Mouse (Mus musculus) liver, embryonic 13.5 days (tissue): ENCODE measurements around the gene Neu1. TPM values are rescaled to one million over a fixed set of nuclear protein-coding genes. Genes with fewer than 3 reads are reported as not detected.
"Not testable (repeated sequence)": the region's sequence is repeated elsewhere in the genome, so short reads cannot be mapped to it uniquely, and the experiment has no call there.

ENCODE experiments used
- ATAC-seq: fragments of 200-750 bp; cut with Nextera tagmentation; 2 replicates; pipeline ENCODE4 v1.8.0; 2017; ENCODE audit warnings: low read depth, mild to moderate bottlenecking, moderate number of reproducible peaks, moderate library complexity
- DNase-seq: peaks from one replicate; pipeline ENCODE4 v3.0.0; 2022
- H3K27ac ChIP-seq: fragments of 300-500 bp; sonication (generic); 2 replicates; pipeline ENCODE4 v1.5.1; 2015; ENCODE audit warnings: moderate library complexity, mild to moderate bottlenecking, inconsistent platforms
- H3K27me3 ChIP-seq: fragments of 300-500 bp; sonication (generic); 2 replicates; pipeline ENCODE4 v1.6.1; 2015; ENCODE audit warnings: mild to moderate bottlenecking, inconsistent platforms
- H3K36me3 ChIP-seq: fragments of 300-500 bp; sonication (generic); 2 replicates; pipeline ENCODE4 v1.6.1; 2015; ENCODE audit warnings: mild to moderate bottlenecking, inconsistent platforms
- H3K4me1 ChIP-seq: fragments of 300-500 bp; sonication (generic); replicated peaks from 2 replicates; pipeline ENCODE4 v1.6.1; 2015; ENCODE audit warnings: inconsistent platforms
- H3K4me2 ChIP-seq: fragments of 300-500 bp; sonication (generic); 2 replicates; pipeline ENCODE4 v1.6.1; 2015; ENCODE audit warnings: inconsistent platforms, mild to moderate bottlenecking, moderate library complexity
- H3K4me3 ChIP-seq: fragments of 300-500 bp; sonication (generic); replicated peaks from 2 replicates; pipeline ENCODE4 v1.5.1; 2015; ENCODE audit warnings: mild to moderate bottlenecking, inconsistent platforms
- H3K9ac ChIP-seq: fragments of 300-500 bp; sonication (generic); 2 replicates; pipeline ENCODE4 v1.6.1; 2015; ENCODE audit warnings: mild to moderate bottlenecking, inconsistent platforms
- H3K9me3 ChIP-seq: fragments of 300-500 bp; sonication (generic); replicated peaks from 2 replicates; pipeline ENCODE4 v1.6.1; 2016; ENCODE audit warnings: inconsistent platforms
- WGBS: fragments of 180-500 bp; shearing (Covaris S2); methylation state at CpG from one replicate; pipeline ENCODE4 v1.1.7; 2015; ENCODE audit not compliant: insufficient replicate concordance; 5-methylcytosine and 5-hydroxymethylcytosine counted together
- polyA plus RNA-seq: library from polyadenylated mRNA; unstranded; fragments of >200 nt; fragmentation: Nextera tagmentation; extraction: Ambion mirVana; gene quantifications from 2 replicates; pipeline ENCODE4 v1.2.1, GENCODE M21; 2015

The Neu1 gene
- polyA plus RNA-seq, 1 experiment from 2014 or later, result 14.2 TPM

- not testable (repeated sequence) for ATAC-seq, H3K9ac ChIP-seq, H3K27ac ChIP-seq, H3K9me3 ChIP-seq, H3K36me3 ChIP-seq, DNase-seq
- H3K4me1 ChIP-seq, result peaks cover 15% of the 10 kb centered on the region
- H3K4me2 ChIP-seq, result peak overlapping the region; percentile 85
- 3% methylated on average over 33 of the region's 47 CpGs for WGBS
- H3K27me3 ChIP-seq, result peaks cover 71% of the 10 kb centered on the region
- peak overlapping the region; percentile 58 for H3K4me3 ChIP-seq
These were observed 27.7 kb downstream of the Neu1 start for GRCm38 (mm10) chr17:34958734-34959129.

GRCm38 (mm10) chr17:34959130-34959778, 28.2 kb downstream of the Neu1 start, which contains the start of gene Hspa1b:
TSS of gene Hspa1b (minus strand) at chr17:34959238.
- not testable (repeated sequence) for H3K36me3 ChIP-seq, H3K9me3 ChIP-seq
- Histone ChIP-seq H3K9ac (peak within 1 kb of the TSS; percentile 72), H3K27ac (peak within 1 kb of the TSS; percentile 79), H3K4me1 (peaks cover 15% of the 10 kb centered on the region), H3K27me3 (peaks cover 74% of the 10 kb centered on the region), H3K4me2 (peak within 1 kb of the TSS; percentile 85), H3K4me3 (peak within 1 kb of the TSS; percentile 58)
- WGBS, result under 1% methylated on average over 32 of the region's 32 CpGs
- peak; percentile 81 for DNase-seq
- peak; percentile 88 for ATAC-seq

- Histone ChIP-seq H3K4me1 (peaks cover 15% of the 10 kb centered on the region), H3K9me3 (no peaks in the 10 kb centered on the region), H3K36me3 (no peaks in the 10 kb centered on the region), H3K4me3 (peak overlapping the region; percentile 58), H3K27ac (peak overlapping the region; percentile 79), H3K4me2 (peak overlapping the region; percentile 85), H3K27me3 (peaks cover 77% of the 10 kb centered on the region), H3K9ac (peak overlapping the region; percentile 72)
- ATAC-seq (peak; percentile 41; the same call in 1 of the 2 replicates), DNase-seq (peak; percentile 51)
- 6% methylated on average over 12 of the region's 12 CpGs for WGBS
These were observed 28.9 kb downstream of the Neu1 start for GRCm38 (mm10) chr17:34959881-34960515.

- no peak overlapping the region for H3K27ac ChIP-seq
- no peak overlapping the region for H3K4me2 ChIP-seq
- H3K9me3 ChIP-seq, result no peaks in the 10 kb centered on the region
- no peak overlapping the region for H3K9ac ChIP-seq
- DNase-seq (no peak), ATAC-seq (no peak)
- H3K27me3 ChIP-seq, result peaks cover 77% of the 10 kb centered on the region
- H3K36me3 ChIP-seq, result no peaks in the 10 kb centered on the region
- H3K4me3 ChIP-seq, result no peak overlapping the region; the same call in 1 of the 2 replicates
- H3K4me1 ChIP-seq, result peaks cover 19% of the 10 kb centered on the region
These were observed 29.8 kb downstream of the Neu1 start for GRCm38 (mm10) chr17:34960702-34961493.

- Histone ChIP-seq H3K9ac (no peak overlapping the region), H3K27ac (no peak overlapping the region), H3K4me3 (no peak overlapping the region), H3K9me3 (no peaks in the 10 kb centered on the region), H3K4me1 (peaks cover 20% of the 10 kb centered on the region), H3K27me3 (peaks cover 74% of the 10 kb centered on the region), H3K36me3 (no peaks in the 10 kb centered on the region), H3K4me2 (no peak overlapping the region)
- WGBS, result 20% methylated on average over 3 of the region's 3 CpGs
- DNase-seq (no peak), ATAC-seq (no peak)
These were observed 31.1 kb downstream of the Neu1 start for GRCm38 (mm10) chr17:34962125-34962524.

- Histone ChIP-seq H3K9me3 (no peaks in the 10 kb centered on the region), H3K4me3 (no peak overlapping the region), H3K4me2 (no peak overlapping the region), H3K27ac (no peak overlapping the region), H3K4me1 (peaks cover 20% of the 10 kb centered on the region), H3K9ac (no peak overlapping the region), H3K36me3 (no peaks in the 10 kb centered on the region), H3K27me3 (peaks cover 76% of the 10 kb centered on the region)
- no peak for ATAC-seq
- no peak for DNase-seq
- WGBS, result 34% methylated on average over 1 of the region's 1 CpGs
These were observed 31.8 kb downstream of the Neu1 start for GRCm38 (mm10) chr17:34962841-34963240.

GRCm38 (mm10) chr17:34964640-34965049, 33.6 kb downstream of the Neu1 start:
- peaks cover 82% of the 10 kb centered on the region for H3K27me3 ChIP-seq
- H3K4me1 ChIP-seq, result peaks cover 16% of the 10 kb centered on the region
- no peak overlapping the region for H3K27ac ChIP-seq
- no peak overlapping the region for H3K4me2 ChIP-seq
- no peaks in the 10 kb centered on the region for H3K9me3 ChIP-seq
- 27% methylated on average over 1 of the region's 1 CpGs for WGBS
- DNase-seq, result no peak
- no peaks in the 10 kb centered on the region for H3K36me3 ChIP-seq
- H3K4me3 ChIP-seq, result no peak overlapping the region
- H3K9ac ChIP-seq, result no peak overlapping the region
- ATAC-seq, result no peak

- Histone ChIP-seq H3K36me3 (no peaks in the 10 kb centered on the region), H3K27ac (no peak overlapping the region), H3K4me3 (no peak overlapping the region), H3K9ac (no peak overlapping the region), H3K9me3 (no peaks in the 10 kb centered on the region), H3K27me3 (peaks cover 83% of the 10 kb centered on the region), H3K4me1 (peaks cover 7% of the 10 kb centered on the region; the same call in 1 of the 2 replicates), H3K4me2 (no peak overlapping the region)
- WGBS, result 35% methylated on average over 5 of the region's 5 CpGs
- ATAC-seq (no peak), DNase-seq (no peak)
These were observed 34.6 kb downstream of the Neu1 start for GRCm38 (mm10) chr17:34965627-34966026.

GRCm38 (mm10) chr17:34969822-34970221, 38.8 kb downstream of the Neu1 start, which contains the start of gene Gm20481:
TSS of gene Gm20481 (plus strand) at chr17:34969912.
- not testable (repeated sequence) for H3K4me2 ChIP-seq, H3K27ac ChIP-seq, DNase-seq, H3K36me3 ChIP-seq, H3K9me3 ChIP-seq, H3K9ac ChIP-seq, ATAC-seq, H3K4me3 ChIP-seq
- Histone ChIP-seq H3K27me3 (peaks cover 79% of the 10 kb centered on the region), H3K4me1 (peaks cover 11% of the 10 kb centered on the region)
- 46% methylated on average over 7 of the region's 11 CpGs for WGBS

GRCm38 (mm10) chr17:34970850-34971249, 39.8 kb downstream of the Neu1 start:
- not testable (repeated sequence) for H3K9me3 ChIP-seq, DNase-seq, H3K9ac ChIP-seq, H3K4me2 ChIP-seq, H3K27ac ChIP-seq, H3K4me1 ChIP-seq, H3K36me3 ChIP-seq, ATAC-seq, H3K4me3 ChIP-seq
- H3K27me3 ChIP-seq, result peaks cover 69% of the 10 kb centered on the region
- 34% methylated on average over 24 of the region's 37 CpGs for WGBS

- WGBS, result 2% methylated on average over 26 of the region's 43 CpGs
- not testable (repeated sequence) for DNase-seq, H3K9me3 ChIP-seq, H3K27ac ChIP-seq, H3K9ac ChIP-seq, H3K4me1 ChIP-seq, H3K36me3 ChIP-seq
- Histone ChIP-seq H3K27me3 (peaks cover 62% of the 10 kb centered on the region), H3K4me3 (peak overlapping the region; percentile 50), H3K4me2 (peak overlapping the region; percentile 72)
- peak; percentile 25 for ATAC-seq
These were observed 40.6 kb downstream of the Neu1 start for GRCm38 (mm10) chr17:34971694-34972068.
